Mouse (Mus musculus): ENCODE measurements at regions not wholly inside any gene's neighbourhood (a gene's known extent, or its start where the extent isn't known, plus 50 kb on each side); places are given as distances from the start of the nearest gene placed in this dataset.

GRCm38 (mm10) chr3:126299257-126299656 is 64.2 kb upstream of the Arsj start:
- Histone ChIP-seq H3K27me3 (ENCODE audit: control insufficient read depth, insufficient read depth, low read length) (no peaks in the 10 kb centered on the region), H3K9me3 (ENCODE audit: control insufficient read depth, low read length) (no peaks in the 10 kb centered on the region), H3K27ac (replicated peaks) (no peak overlapping the region), H3K4me3 (ENCODE audit: low read depth, low read length) (no peak overlapping the region), H3K36me3 (ENCODE audit: control insufficient read depth, insufficient read depth, low read length) (no peaks in the 10 kb centered on the region), H3K9ac (ENCODE audit: low read length) (no peak overlapping the region), H3K4me1 (replicated peaks; ENCODE audit: control insufficient read depth, insufficient read depth) (no peaks in the 10 kb centered on the region), H3K4me2 (replicated peaks; ENCODE audit: low read depth) (no peak overlapping the region)
- no peak for ATAC-seq (ENCODE audit: low FRiP score, low TSS enrichment)
- WGBS = 70% methylated on average over 3 of the region's 3 CpGs
- DNase-seq (ENCODE audit: low spot score) = no peak
- no peak for TF ChIP-seq CTCF (IDR thresholded peaks at IDR 0.05; ENCODE audit: low read depth)
- TF ChIP-seq EP300 (optimal IDR thresholded peaks at IDR 0.05) = no peak

GRCm38 (mm10) chr3:126308303-126308702 is 55.2 kb upstream of the Arsj start:
- Histone ChIP-seq H3K27me3 (ENCODE audit: control insufficient read depth, insufficient read depth, low read length) (no peaks in the 10 kb centered on the region), H3K9ac (ENCODE audit: low read length) (no peak overlapping the region), H3K4me1 (replicated peaks; ENCODE audit: control insufficient read depth, insufficient read depth) (no peaks in the 10 kb centered on the region), H3K4me3 (ENCODE audit: low read depth, low read length) (no peak overlapping the region), H3K4me2 (replicated peaks; ENCODE audit: low read depth) (no peak overlapping the region), H3K9me3 (ENCODE audit: control insufficient read depth, low read length) (no peaks in the 10 kb centered on the region), H3K36me3 (ENCODE audit: control insufficient read depth, insufficient read depth, low read length) (no peaks in the 10 kb centered on the region), H3K27ac (replicated peaks) (no peak overlapping the region)
- ATAC-seq (ENCODE audit: low FRiP score, low TSS enrichment) (no peak), DNase-seq (ENCODE audit: low spot score) (no peak)
- TF ChIP-seq CTCF (IDR thresholded peaks at IDR 0.05; ENCODE audit: low read depth) = no peak
- no peak for TF ChIP-seq EP300 (optimal IDR thresholded peaks at IDR 0.05)
